Mouse (Mus musculus): ENCODE data around the gene Fam78a.

DNA sequence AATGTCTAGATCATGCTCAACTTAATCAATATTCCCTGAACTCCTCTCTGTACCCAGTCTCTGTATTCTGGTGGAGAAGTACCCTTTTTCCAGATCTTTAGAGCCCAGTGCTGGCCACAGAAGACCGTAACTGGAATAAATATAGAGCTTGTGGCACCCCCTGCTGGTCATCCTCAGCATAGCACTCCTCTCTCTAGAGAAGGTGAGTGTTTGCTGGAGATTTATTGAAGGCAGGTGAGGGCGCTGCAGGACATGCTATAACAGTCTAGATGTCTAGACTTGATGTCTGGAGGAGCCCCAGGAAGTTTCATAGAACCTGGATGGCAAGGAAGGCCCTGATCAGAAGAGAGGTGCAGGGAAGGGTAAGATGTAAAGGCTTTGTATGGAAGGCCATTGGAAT lies 49.4 kb upstream of the Fam78a start:
- peak; percentile 82; the same call in 1 of the 2 replicates for TF ChIP-seq CTCF (IDR thresholded peaks at IDR 0.05; ENCODE audit: extremely low read depth, insufficient read depth, insufficient read length, insufficient replicate concordance)
- no peak for TF ChIP-seq POLR2A (IDR thresholded peaks at IDR 0.05; ENCODE audit: low read depth, low read length)

Measured in spleen, adult 2 months (tissue).